Mouse (Mus musculus) brain, adult 2 months (tissue): Measurements from ENCODE around the gene Zmynd8.
A peak's percentile ranks its signal among the peaks of the same experiment; 100 is the strongest.

Experiments
- DNase-seq: peaks from one replicate; pipeline ENCODE4 v3.0.0; 2011; ENCODE audit warnings: low read depth, low spot score

Gene Zmynd8

GRCm38 (mm10) chr2:165880501-165881182 is 18.2 kb downstream of the Zmynd8 start:
- DNase-seq = peak; percentile 97

GRCm38 (mm10) chr2:165879403-165880178 is 19.2 kb downstream of the Zmynd8 start:
- DNase-seq = peak; percentile 84

- peak; percentile 62 for DNase-seq
These were observed 19.9 kb downstream of the Zmynd8 start for GRCm38 (mm10) chr2:165878907-165879361.

- DNase-seq = peak; percentile 66
These were observed 20.7 kb downstream of the Zmynd8 start for GRCm38 (mm10) chr2:165878021-165878585.

- no peak for DNase-seq
These were observed 21.6 kb downstream of the Zmynd8 start for GRCm38 (mm10) chr2:165877180-165877579.

GRCm38 (mm10) chr2:165876201-165876918 is 22.5 kb downstream of the Zmynd8 start:
- peak; percentile 84 for DNase-seq

- DNase-seq = no peak
These were observed 23.3 kb downstream of the Zmynd8 start for GRCm38 (mm10) chr2:165875406-165875955.

GRCm38 (mm10) chr2:165874461-165875339 is 24.1 kb downstream of the Zmynd8 start:
- peak; percentile 96 for DNase-seq

- DNase-seq = no peak
These were observed 25.0 kb downstream of the Zmynd8 start for GRCm38 (mm10) chr2:165873777-165874176.

GRCm38 (mm10) chr2:165873196-165873595 is 25.6 kb downstream of the Zmynd8 start:
- no peak for DNase-seq

- no peak for DNase-seq
These were observed 29.6 kb downstream of the Zmynd8 start for GRCm38 (mm10) chr2:165869257-165869656.

- DNase-seq = peak; percentile 55
These were observed 30.2 kb downstream of the Zmynd8 start for GRCm38 (mm10) chr2:165868522-165869175.

- peak; percentile 53 for DNase-seq
These were observed 31.3 kb downstream of the Zmynd8 start for GRCm38 (mm10) chr2:165867549-165867948.

- DNase-seq = peak; percentile 80
These were observed 31.8 kb downstream of the Zmynd8 start for GRCm38 (mm10) chr2:165866951-165867387.

- DNase-seq = peak; percentile 65
These were observed 32.4 kb downstream of the Zmynd8 start for GRCm38 (mm10) chr2:165866412-165866811.

GRCm38 (mm10) chr2:165864769-165865168 is 34.0 kb downstream of the Zmynd8 start:
- no peak for DNase-seq

- peak; percentile 52 for DNase-seq
These were observed 36.9 kb downstream of the Zmynd8 start for GRCm38 (mm10) chr2:165861683-165862594.

- DNase-seq = no peak
These were observed 37.7 kb downstream of the Zmynd8 start for GRCm38 (mm10) chr2:165860962-165861682.
